Mouse (Mus musculus): Measurements from ENCODE around the gene Ankrd63.

The Ankrd63 gene

DNA sequence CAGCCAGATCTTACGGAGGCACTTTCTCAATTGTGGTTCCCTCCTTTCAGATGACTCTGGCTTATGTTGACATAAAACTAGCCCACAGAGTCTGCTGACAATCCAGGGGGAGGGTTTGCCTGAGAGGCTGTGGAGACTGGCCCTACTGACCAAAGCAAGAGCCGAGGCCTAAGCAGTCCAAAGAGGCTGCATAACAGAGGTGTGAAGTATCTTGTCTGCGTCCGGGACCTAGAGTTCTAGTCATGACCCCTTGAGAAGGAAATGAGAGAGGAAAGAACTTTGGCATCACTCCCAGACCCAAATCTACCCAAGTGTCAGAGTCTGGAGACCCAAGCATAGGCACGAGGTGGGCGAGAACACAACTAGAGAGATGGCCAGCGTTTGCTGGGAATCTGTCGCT, 17.1 kb downstream of the Ankrd63 start:
- DNase-seq, result no peak

DNA sequence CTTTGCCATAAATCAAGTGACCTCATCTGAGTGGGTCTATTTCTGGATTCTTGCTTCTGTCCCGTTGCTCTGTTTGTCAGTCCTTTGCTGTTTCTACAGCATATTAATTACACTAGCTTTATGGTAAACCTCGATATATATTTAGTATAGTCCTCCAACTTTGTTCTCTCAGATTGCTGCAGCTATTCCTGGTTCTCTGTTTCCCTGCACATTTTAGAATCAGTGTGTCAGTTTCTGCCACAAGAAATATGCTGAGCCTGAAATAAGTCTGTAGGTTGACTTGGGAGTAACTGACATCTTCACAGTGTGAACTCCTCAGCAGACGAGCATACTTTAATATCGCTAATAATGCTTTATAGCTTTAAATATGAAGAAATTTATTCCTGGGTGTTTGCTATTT, 18.7 kb downstream of the Ankrd63 start:
- no peak for DNase-seq

DNA sequence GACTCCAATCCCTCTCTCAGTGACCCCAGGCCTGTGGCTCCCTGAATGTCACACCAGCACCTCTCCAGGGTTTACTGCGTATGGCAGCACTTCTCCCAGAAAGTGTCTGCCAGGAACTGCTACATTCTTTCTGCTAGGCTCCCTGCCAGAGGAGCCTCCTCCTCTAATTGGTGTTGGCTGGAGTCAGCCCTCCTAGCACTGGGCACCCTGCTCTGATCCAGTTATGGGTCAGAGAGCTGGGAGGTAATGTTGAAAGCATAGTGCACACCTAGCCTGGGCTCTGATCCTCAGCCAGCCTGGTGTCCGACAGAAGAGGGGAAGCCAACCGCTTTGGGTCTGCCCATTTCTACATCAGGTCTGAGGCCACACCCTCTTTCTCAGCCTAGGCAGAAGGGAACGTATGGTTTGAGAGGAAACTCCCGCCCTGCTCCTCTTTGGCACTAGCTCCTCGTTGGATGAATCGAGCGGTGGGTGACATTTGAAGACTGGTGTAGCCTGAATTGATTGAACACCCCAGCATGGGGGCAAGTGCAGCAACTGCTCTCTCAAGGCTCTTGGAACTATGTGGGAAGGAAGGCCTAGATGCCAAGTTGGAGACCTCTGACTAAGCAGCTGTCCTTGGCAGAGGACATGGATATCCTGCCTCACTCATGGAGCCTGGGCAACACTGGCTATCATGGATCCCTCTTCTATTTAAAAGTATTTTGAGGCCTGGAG, 21.1 kb downstream of the Ankrd63 start:
- no peak for DNase-seq

DNA sequence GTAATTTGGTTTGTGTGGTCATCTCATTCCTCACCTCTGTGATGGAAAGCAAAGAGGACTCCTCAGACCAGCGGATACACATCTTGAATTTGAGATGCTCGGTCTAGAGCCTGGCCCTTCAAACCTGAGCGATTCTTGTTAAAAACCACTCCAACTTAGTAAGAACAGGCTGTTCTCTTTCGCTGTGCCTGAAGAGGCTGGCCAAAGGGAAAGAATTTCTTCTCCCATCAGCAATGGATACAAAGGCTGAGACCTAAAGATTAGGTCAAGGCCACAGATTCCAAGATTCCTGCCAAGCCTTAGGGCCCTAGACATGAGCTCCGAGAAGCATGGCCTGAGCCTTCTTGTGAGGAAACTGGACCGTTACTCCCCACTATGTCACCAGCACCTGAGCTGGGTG, 22.8 kb downstream of the Ankrd63 start:
- no peak for DNase-seq

DNA sequence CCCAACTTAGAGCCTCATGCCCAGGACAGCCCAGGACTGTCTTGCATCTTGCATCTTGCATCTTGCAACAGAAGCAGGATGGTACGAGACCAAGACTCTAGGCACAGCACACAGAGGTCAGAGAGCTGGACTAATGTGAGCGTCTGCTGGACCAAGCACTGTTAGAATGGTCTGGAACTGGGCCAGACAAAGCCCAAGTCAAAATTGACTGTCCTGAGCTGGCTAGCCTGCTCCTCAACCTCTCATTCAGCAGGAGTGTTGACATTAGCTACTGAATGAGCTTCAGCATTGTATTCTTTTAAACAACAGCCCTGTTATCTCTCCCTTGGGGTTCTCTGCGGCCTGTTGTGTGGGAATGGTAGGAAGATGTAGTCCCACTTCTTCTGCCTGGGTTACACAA, 24.2 kb downstream of the Ankrd63 start:
- DNase-seq, result no peak

DNA sequence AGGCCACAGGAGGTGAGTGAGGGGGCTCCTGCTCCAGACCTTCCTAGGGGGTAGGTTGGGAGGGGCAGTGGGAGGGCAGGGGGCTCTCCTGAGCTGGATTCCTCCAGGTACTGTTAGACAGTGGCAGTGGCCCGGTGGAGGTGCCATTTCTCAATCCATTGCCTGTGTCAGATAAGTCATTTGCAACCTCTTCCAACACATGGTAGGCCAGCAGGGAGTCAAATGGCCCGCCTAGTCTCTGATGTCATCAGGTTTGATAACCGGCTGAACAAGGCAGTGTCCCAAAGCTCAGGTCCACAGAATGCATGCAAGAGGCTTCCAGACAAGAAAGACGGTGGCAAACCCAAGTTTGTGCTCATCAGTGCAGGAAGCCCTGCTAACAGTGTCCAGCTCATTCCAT, 25.9 kb downstream of the Ankrd63 start:
- DNase-seq, result peak; percentile 68

DNA sequence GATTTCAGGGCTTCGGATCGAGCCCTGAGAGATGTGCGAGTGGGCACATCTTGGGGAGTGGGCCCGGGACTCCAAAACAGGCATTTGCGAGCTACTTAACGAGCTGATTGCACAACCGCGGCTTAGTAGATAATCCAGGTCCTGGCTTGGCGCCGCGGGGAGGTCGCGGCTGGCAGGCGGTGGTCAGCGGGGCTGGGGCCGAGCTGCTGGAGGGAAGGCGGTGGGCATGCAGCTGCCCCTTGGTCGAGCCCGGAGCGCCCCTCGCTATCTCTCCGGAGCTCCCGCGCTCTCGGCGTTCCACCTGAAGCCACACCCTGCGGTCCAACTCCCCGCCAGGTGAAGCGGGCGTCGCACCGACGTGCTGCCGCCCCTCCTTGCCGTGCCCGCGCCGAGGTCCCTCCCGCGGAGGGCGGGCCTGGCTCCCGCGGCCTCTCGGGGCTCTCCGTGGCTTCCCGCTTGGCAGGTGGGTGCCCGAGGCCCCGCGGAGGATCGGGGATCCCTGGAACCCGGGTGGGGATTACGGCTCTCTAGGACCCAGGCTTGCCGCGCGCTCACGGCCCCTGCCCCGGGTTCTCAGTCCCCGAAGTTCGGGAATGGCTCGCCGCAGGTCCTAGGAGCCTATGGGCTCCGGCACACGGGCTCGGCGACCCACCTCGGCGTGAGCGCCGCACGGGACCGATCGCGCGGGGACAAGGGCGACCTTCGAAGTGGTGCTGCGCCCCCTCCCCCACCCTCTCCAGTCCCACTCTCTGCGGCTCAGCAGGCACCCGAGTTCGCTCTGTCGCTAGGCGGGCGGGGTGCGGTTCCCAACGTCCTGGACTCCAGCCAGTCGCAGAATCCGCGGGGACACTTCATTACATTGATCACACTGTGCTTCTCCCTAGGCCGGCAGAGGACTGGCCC, 26.7 kb downstream of the Ankrd63 start:
- DNase-seq, result no peak

DNA sequence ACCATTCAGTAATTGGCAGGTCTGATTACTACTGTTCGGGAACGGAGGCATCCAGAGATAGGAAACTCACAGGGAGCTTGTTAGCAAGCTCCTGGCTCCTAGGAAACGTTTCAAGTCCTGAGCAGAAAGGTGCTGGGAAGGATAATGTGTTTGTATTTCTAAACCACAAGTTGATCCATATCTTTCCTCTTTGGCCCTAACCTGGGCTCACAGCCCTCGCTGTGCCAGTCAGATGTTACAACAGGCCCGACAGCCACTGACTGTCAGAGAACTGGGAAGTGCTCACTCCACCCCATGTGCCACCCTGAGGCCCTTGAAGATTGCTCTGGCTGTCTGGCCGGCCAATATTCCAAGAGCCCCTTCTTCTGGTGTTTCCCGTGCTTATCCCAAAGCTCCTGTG, 29.3 kb downstream of the Ankrd63 start:
- no peak for DNase-seq

DNA sequence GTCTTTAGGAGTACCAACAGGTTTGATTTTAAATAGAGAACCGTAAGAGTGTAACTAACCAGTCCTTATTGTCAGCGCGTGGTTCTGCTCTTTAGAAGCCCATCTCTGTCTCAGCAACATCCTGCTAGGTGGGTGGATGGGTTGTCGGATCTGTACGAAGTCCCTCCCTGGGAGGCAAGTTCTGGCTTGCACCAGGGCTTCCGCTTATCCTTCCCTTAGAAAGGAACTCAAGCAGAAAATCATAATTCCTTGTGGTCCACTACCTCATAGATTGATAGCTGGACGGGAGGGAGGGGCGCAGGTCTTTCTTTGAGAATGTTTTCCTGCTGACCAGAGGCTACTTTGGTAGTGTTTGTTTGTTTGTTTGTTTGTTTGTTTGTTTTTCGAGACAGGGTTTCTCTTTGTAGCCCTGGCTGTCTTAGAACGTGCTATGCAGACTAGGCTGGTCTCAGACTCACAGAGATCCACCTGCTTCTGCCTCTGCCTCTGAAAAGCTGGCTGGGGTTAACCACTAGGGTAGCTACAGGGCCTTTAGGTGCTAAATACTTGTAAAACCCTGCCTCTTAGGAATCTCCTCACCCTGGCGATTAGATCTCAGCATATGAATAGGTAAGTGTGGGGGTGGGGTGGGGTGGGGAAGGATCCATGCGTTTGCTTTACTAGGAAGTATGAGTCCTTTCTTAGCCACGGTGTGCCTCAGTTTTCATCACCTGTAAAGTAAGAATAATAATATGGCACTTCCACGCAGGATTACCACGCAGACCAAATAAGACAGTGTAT, 29.9 kb downstream of the Ankrd63 start:
- DNase-seq, result no peak

DNA sequence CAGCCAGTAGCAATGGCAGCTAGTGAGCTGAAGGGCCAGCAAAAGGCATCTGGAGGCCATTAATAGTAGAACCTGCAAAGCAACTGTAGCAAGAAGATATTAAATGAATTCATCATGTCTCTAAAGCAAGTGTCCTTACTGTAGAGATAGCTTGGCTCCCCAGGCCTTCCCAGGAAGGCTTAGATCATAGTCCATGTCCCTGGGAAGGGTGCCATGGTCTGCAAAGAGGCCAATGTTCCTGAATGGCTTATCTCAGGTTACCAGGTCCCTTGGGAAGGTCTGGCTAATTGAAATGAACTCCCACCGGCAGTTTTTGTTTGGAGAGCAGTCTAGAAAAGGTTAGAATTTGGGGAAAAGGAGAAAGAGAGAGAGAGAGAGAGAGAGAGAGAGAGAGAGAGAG, 32.0 kb downstream of the Ankrd63 start:
- no peak for DNase-seq

DNA sequence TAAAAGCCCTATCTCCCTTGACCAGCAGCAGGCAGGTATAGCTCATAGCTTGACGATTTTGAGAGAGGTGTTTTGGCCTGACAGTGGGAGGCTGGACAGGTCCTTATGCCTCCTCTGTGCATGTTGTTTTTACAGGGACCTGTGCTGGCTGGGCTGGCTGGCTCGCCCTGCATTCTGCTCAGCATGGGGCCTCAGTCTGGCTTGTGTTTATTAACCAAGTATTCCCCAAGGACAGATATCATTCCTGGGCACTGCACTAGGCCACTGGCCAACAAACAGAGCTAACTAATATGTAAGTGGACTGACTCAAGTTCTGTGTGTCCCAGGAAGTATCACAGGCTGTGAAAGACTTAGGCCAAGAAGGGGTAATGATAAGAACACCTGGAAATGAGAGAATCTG, 34.0 kb downstream of the Ankrd63 start:
- no peak for DNase-seq

DNA sequence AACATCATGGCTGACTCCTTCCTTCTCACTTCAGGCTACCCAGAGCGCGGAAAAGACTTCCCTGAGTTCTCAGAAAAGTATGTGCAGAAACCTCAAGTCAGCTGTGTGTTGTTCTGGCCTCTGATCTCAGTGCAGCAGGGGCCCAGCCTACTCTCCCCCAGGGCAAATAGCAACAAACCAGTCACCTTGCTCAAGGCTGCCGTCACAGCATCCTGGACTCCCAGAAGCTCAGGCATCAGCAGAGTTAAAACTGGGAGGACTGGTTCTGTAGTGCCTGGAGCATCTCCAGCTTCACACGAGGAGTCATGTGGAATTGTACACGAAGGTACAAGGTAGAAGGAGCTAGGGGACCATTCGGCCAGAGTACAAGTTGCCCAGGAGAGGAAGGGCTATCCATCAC, 34.5 kb downstream of the Ankrd63 start:
- DNase-seq, result no peak

DNA sequence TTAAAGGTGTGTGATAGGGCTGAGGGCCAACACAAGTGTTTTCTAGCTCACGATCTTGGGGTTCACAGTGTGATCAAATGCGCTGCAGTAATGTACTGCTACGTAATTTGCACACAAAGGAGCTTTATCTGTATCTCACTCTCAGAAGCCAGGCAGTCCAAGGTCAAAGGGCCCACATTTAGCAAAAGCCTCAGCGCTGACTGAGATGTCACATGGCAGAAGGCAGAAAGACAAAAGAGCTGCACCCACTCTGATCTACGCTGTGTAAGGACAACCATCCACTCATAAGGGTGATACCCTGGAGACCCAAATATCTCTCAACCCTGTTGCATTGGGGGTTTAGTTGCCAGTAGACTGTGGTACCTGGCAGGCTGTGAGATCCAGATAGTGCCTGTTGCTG, 36.6 kb downstream of the Ankrd63 start:
- no peak for DNase-seq

DNA sequence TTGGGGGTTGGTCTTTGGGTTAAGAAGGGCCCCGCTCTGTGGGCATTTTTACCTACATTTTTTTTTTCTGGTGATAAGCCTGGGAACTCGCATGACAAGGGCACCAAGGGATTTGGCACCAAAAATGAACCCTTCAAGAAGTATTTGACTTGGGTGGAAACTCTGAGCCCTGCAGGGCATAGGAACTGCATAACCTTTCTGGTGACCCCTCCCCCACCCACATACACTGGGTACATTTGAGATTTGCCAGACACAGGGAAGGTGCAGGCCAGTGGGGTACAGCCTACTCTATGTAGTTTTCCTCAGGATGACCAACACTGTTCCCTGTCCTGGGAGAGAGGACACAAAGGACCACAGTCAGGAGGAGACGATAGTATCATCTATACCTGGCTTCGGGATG, 38.1 kb downstream of the Ankrd63 start:
- DNase-seq, result no peak

DNA sequence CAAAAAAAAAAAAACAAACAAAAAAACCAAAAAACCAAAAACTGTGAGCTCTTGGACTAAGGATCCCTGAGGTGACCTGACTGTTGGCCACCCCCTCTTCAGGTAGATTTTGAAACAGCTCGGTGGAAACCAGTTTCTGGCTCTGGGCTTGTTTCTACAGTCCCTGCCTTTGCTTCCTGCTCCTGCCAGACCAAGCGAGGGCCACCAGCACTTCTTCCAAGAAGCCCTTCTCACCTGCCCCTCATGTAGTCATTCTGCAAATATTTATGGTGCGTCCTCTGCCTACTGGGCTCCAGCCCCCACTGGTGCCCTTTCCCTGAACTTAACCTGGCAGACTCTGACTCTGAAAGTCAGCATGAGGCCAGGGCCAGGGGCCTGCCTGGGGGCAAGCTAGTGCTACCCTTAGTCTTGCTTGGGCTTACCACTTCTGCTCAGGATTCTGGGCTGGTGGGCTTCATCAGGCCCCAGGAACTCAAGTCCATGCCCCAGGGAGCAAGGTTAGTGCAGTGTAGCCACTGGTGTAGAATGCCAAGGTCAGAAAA, 38.7 kb downstream of the Ankrd63 start:
- DNase-seq, result no peak

DNA sequence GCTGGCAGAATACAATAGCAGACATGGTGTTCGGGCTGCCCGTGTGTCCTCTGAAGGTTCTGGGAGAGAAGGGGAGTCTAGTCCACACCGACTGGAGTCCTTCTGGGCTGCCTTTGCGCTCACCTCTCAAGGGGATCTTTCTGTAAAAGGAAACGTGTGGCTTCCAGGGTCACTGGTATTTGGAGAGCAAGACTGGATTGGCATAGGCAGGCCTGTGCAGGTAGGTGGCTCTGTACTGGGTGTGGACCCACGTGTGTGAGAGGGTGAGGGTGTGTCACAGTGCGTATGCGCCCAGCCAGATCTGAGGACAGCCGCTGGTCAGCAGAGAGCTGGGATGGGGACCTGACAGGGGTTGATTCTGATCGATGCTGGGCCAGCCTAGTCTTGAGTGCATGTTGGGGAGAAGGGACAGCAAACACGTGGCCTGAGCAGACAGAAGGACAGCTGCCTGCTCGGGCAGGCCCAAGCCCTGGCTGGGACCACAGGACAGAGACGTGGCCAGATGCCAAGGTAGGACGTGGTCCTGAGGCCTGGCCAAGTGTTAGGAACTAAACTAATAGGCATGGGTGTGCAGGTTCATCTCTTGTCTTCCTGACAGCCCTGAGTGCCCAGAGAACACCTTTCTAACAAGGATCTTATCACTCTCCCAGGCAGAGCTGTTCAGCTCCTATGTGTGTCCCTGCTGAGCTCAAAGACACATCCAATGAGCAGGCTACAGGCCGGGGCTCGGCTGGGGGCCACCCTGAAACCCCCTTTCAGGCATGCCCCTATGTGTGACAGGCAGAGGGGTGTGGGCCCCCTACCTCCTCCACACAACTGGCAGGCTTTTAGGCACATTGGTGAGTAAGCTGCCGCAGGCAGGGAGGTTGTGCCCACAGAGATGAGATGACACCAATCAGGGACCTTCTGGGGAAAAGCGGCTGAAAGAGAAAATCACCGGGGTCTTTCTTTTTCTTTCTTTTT, 39.7 kb downstream of the Ankrd63 start:
- no peak for DNase-seq

DNA sequence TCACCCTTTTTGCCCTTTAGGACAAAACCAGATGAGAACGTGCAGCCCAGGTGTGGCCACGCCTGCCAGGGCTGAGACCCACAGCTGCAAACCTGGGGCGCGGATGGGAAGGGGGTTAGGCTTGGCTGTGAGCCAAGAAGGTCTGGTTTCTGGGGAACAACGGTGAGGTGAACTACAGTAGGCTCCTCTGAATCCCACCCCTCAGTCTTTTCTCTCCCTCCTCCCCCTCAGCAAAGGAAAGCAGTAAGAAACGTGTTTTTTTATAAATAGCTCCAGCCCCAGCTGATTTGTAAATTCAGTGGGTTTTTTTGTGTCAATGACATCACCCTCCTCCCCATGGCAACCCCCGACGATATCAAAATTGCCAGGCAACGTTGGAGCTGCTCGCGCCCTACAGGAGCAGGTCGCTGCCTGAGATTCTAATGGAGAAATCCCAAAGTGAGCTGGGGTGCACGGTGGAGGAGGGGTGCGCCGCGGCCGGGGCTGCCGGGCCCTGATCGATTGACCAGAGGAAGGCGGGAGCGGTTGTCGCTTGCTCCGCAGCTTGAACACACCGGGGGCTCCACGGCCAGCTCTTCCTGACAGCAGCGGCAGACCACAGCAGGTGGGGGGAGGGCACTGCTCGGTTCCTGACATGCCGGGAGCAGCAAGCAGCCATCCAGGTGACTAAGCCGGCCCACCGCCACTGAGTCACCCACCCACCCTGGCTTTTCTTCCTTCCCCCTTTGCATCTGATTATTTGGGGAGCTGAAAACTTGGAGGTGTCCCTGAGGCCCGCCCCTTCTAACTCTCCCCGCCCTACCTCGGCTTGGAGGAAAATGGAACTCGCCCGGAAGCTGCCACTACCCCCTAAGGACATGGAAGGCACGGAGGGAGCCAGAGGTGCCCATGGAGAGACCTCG, 40.6 kb downstream of the Ankrd63 start, which contains the start of gene Pak6:
Gene Pak6, plus strand, starts transcription at position 402 of the 902 bp plus-strand sequence.
- peak; percentile 12 for DNase-seq

DNA sequence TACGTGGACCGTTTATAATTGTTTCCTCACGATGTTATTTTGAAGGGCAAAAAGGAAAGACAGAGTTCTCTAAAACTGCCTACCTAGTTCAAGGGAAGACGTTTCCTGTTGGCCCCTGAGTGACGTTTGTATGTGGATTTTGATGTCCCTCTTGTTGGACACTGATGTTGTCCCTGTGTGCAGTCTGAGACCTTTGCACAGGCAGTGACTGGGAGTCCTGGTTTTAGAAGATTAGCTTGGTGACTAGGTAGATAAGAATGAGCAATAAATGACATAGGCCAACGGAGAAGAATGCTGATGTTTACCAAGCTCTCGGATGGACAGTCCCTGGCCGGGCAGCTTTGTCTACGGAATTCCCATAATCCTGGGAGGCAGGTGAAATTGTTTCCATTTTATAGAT, 41.9 kb downstream of the Ankrd63 start:
- no peak for DNase-seq

DNA sequence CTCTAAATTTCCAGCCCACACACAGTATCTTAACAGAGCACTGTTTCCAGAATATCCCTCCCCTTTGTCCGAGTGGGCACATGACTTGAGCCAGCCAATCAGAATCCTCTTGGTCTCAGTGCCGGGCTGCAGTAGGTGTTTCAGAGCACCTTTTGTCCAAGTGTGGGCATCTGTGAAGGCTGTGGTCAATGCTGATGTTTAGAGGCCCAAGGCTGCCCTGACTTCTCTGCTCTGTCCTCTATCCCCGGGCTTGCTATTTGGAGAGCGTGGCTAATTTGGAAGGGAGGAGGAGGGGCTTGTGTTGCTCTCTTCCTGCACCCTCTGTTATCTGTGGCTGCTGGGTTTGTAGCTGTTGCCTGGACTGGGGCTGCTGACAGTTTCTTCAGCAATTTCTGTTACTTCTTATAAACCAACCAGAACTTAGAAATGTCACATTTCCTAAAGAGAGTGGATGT, 43.7 kb downstream of the Ankrd63 start:
- peak; percentile 37 for DNase-seq

DNA sequence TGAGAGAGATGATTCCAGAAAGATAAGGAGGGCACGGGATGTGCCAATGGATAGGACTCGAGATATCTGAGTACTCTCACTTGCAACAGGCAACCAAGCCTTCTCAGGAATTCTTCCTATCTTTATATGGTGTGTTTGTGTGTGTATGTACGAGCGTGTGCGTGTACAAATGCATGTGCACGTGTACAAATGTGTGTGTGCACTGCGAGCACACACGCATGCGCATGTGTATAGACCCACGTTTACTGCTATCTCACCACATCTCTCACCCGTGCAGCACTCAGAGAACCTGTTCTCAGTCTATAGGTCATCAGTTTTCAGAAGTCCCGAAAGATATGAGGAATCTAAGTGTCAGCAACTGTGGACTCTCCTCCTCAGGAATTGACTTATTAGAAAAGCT, 44.3 kb downstream of the Ankrd63 start:
- DNase-seq, result no peak

DNA sequence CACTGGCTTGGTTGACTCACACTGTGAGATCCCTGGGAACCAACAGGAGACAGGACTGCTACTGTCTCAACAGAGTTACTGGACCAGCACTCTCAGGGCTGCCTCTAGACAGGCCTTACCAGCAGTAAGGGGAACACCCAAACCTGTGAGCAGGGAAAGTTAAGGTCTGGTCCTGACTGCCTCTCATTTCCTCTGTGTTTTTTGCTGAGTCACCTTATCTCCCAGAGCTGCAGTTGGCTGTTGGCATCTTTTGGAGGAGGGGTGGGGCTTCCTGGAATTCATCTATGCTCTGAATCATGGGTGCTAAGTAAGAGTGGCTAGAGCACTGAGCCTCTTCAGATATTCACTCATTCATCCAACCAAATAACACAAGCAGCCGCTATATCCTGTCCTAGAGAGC, 44.7 kb downstream of the Ankrd63 start:
- DNase-seq, result no peak
